Mouse (Mus musculus) left cerebral cortex, postnatal 4 days (tissue): ENCODE data around the gene Slc12a4. TPM values are rescaled to one million over a fixed set of nuclear protein-coding genes. Genes with fewer than 3 reads are reported as not detected.

Experiments used
- DNase-seq: peaks from one replicate; pipeline ENCODE4 v3.0.0-alpha.2; 2022
- intact Hi-C: fragments of 180-260 bp; cut with DNase I; formaldehyde crosslinking; loops from one replicate; pipeline ENCODE4 v1.15.1; 2025
- total RNA-seq, 2 experiments: library from RNA; stranded (reverse); gene quantifications; 2 replicates each; pipeline ENCODE4 v1.2.3; 2021

Slc12a4 gene
- total RNA-seq, 2 experiments from 2014 or later = 19.0 to 21.5 TPM

GRCm38 (mm10) chr8:105971019-105971720 is 5.3 kb upstream of the Slc12a4 start:
- intact Hi-C loops = no loop called here

DNA sequence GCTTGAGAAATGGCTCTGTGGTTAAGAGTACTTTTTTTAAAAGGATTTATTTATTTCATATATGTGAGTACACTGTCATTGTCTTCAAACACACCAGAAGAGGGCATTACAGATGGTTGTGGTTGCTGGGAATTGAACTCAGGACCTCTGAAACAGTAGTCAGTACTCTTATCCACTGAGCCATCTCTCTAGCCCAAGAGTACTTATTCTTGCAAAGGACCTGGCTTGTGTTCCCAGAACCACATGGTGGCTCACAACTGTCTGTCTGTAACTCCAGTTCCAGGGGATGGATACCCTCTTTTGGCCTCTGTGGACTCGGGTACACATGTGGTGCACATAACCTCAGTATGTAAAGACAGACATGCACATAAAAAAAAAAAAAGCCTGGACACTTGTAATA is 3.5 kb upstream of the Slc12a4 start:
- intact Hi-C loops = no loop called here

More at GRCm38 (mm10) chr8:105971019-105971720, 5.3 kb upstream of the Slc12a4 start:
- no peak for DNase-seq

GRCm38 (mm10) chr8:105966692-105967311 is 905 bp upstream of the Slc12a4 start:
- peak; percentile 49 for DNase-seq
- intact Hi-C loops = no loop called here

More for the DNA sequence above, 3.5 kb upstream of the Slc12a4 start:
- no peak for DNase-seq

DNA sequence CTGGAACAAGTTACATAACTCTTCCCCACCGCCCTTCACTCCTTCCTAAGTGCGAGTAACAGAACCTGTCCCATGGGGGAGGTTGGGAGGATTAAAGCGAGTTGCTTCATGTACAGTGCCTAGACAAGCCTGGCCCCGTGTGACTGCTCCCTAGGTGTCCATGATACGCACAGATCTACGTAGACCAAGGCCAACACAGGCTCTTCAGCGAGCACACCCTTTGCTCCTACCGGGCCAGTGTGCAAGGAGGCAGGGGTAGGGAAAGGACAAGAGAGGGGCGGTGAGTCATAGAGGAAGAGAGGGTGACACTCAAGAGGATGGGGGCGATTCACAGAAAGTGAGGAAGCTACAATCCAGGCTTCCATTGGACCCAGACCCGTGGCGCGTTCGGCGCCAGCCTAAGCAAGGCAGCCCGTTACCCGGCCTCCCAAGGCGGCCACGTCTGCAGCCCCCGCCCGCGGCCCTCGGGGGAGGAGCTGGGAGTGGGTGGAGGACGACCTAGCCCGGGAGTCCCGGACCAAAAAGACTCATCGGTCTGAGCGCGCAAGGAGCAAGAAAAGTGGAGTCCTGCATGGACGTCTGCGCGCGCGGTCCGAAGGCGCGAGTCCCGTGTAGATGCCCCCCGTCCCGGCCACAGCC is 512 bp downstream of the Slc12a4 start:
- DNase-seq = peak; percentile 42
- intact Hi-C loops = no loop called here

DNA sequence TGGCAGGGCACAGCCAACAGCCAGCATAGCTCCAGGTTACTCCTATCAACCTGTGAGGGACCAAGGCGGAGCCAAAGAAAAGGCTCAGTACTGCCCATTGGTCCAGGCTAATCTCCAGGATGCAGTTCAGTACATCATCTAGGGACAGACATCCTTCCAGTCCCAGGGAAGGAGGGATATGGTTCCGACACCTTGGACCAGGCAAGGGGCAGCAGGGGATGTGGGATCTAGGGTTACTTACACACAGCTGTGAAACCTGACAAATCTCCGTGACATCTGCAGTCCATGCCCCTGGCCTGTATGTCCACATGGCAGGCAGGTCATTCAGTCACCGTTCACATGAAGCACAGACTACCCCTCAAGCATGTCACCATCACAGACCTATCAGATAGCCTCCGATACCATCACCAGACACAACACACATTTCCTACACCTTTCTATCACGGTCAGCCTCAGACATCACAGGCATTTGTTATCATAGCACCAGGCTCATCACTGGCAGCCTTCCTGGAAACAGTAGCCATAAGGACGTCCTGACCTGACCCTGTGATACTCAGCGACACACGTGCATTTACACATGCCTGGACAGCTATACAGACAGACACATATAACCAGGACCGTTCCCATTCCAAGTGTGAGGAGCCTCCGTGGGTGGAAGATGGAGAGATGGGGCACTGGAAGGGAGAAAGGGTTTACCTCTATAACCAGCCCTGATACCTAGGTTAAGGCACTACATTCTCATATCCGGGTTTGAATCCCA is 1.2 kb downstream of the Slc12a4 start:
- no peak for DNase-seq
- intact Hi-C loops = no loop called here

DNA sequence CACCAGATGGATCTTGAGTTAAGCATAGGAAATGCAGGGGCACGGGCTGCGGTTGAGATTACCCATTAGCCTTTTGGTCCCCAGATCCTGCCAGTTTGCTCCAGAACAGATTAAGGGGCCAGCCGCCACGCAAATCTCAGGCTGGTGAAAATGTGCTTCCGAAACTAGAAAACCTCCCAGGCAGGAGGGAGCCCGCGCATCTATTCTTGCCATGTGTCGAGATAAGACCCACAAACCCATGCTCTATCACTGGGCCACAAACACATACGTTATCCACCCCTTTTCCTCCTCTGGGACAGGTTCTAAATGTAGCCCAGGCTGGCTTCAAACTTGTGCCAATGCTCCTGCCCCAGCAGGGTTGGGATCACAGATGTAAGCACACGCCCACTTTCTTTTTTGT is 4.4 kb downstream of the Slc12a4 start:
- intact Hi-C loops = no loop called here
- no peak for DNase-seq

DNA sequence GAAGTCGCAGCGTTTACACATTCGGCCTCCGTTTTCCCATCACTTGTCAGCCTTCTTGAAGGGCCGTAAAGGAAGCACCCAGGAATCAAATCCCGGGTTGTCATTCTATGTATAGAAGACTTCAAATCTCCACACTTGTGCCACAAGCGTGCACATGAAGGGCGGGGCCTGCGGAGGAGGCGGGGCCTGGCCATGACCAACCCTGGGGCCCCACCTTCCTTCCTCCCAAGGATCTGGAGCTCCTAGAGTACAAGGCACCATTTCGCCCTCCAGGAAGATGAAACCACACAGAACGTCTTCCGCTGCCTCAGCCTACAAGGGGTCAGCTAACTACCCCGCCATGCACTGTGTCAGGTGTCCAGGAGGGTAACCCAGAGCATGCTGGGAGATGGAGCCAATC is 4.8 kb downstream of the Slc12a4 start:
- intact Hi-C loops = no loop called here

GRCm38 (mm10) chr8:105959350-105959749 is 6.5 kb downstream of the Slc12a4 start:
- peak; percentile 76 for DNase-seq
- intact Hi-C loops = no loop called here

More for the DNA sequence above, 4.8 kb downstream of the Slc12a4 start:
- DNase-seq = no peak

GRCm38 (mm10) chr8:105957813-105958212 is 8.1 kb downstream of the Slc12a4 start:
- no peak for DNase-seq
- intact Hi-C loops = no loop called here

GRCm38 (mm10) chr8:105956556-105956955 is 9.3 kb downstream of the Slc12a4 start:
- DNase-seq = no peak
- intact Hi-C loops = no loop called here

DNA sequence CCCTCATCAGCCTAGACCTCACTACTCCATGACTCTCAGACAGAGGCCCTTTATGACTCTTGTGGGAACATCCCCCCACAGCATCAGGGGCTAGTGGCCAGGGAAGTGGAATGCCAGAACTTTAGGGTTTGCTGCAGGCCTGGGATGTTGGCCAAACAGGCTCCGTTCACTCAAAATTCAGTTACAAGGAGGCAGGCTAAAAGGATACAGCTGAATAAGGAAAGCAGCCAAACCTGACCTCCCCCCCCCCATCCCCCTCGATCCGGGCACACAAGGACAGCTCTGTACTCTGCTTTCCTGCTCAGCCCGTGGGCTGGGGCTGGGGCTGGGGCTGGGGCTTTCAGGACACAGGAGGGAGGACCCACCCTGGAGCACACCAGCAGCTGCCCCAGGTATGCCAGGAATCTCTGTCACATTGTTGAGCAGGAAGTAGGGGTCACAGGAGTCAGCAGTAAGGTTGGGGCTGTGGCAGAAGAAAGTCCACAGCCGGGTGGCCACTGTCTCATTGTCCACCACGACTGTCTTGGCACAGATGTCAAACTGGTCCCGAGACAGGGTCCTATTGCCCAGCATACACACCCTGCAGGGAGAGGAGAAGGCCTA is 14.7 kb downstream of the Slc12a4 start:
- DNase-seq = peak; percentile 74
- intact Hi-C loops = no loop called here

DNA sequence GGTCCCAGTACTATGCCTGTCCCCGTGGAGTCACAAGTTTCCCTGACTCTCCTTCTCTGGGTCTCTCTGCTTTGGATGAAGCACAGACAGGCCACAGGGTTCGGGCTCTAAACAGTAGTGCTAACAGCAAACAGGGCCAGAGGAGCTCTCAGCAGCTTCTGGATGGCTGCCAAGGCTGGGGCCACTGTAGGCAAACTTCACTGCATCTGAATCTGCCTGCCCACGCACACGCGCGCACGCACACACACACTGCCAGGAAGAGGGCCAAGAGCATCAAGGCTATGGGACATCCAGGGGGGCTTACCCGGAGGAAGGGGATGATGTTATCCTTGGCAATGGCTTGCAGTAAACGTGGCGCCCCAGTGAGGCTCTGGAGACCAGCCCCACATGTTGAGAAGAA is 16.5 kb downstream of the Slc12a4 start:
- peak; percentile 76 for DNase-seq
- intact Hi-C loops = no loop called here

GRCm38 (mm10) chr8:105943321-105943739 is 22.6 kb downstream of the Slc12a4 start, which contains the start of gene Lcat:
Lcat (minus strand) TSS chr8:105943382.
- intact Hi-C loops = no loop called here
- peak; percentile 61 for DNase-seq

GRCm38 (mm10) chr8:105942542-105942941 is 23.4 kb downstream of the Slc12a4 start:
- no peak for DNase-seq
- intact Hi-C loops = no loop called here

GRCm38 (mm10) chr8:105942026-105942425 is 23.9 kb downstream of the Slc12a4 start:
- intact Hi-C loops = no loop called here
- DNase-seq = no peak

GRCm38 (mm10) chr8:105938306-105938669 is 27.6 kb downstream of the Slc12a4 start, which contains the start of gene Psmb10:
Psmb10 (minus strand) TSS chr8:105938444.
- intact Hi-C loops = no loop called here
- DNase-seq = peak; percentile 27

- no peak for DNase-seq
- intact Hi-C loops = no loop called here
Measured at GRCm38 (mm10) chr8:105937496-105938305, 28.2 kb downstream of the Slc12a4 start.

- peak; percentile 92 for DNase-seq
- intact Hi-C loops = no loop called here
Measured at GRCm38 (mm10) chr8:105936866-105937475, 28.9 kb downstream of the Slc12a4 start.

- no peak for DNase-seq
- intact Hi-C loops = no loop called here
Measured at GRCm38 (mm10) chr8:105935863-105936603, 29.9 kb downstream of the Slc12a4 start.
